Mouse (Mus musculus): ENCODE results near the gene Exosc1. TPM values are rescaled to one million over a fixed set of nuclear protein-coding genes. Genes with fewer than 3 reads are reported as not detected.
"Not testable (repeated sequence)": the region's sequence is repeated elsewhere in the genome, so short reads cannot be mapped to it uniquely, and the experiment has no call there.

Exosc1 gene
- polyA plus RNA-seq, 1 experiment from 2014 or later = 34.5 TPM

- H3K9ac ChIP-seq (replicated peaks) = no peak overlapping the region
- no peak overlapping the region for H3K4me3 ChIP-seq (ENCODE audit: low read depth, low read length)
- no peaks in the 10 kb centered on the region for H3K9me3 ChIP-seq (ENCODE audit: low read length)
- TF ChIP-seq EP300 (IDR thresholded peaks at IDR 0.05; ENCODE audit: low read depth) (no peak), CTCF (IDR thresholded peaks at IDR 0.05; ENCODE audit: low read depth) (no peak)
- peaks cover 50% of the 10 kb centered on the region for H3K36me3 ChIP-seq (replicated peaks; ENCODE audit: insufficient read depth, low read length)
- H3K27ac ChIP-seq (ENCODE audit: low read depth) = 0 out of 2 replicates have a peak overlapping the region, but pooled peaks have one; percentile 29
- DNase-seq = peak; percentile 31
- WGBS (ENCODE audit: insufficient replicate concordance) = 66% methylated on average over 4 of the region's 4 CpGs
- no peaks in the 10 kb centered on the region for H3K27me3 ChIP-seq (ENCODE audit: insufficient read depth, low read length)
- H3K4me1 ChIP-seq (ENCODE audit: insufficient read depth) = peaks cover 28% of the 10 kb centered on the region
- ATAC-seq = no peak; the same call in 1 of the 2 replicates
- no peak overlapping the region for H3K4me2 ChIP-seq (ENCODE audit: low read depth, low read length)
These were observed 16.4 kb downstream of the Exosc1 start for GRCm38 (mm10) chr19:41916853-41917252.

GRCm38 (mm10) chr19:41915294-41915693 is 17.9 kb downstream of the Exosc1 start:
- TF ChIP-seq EP300 (IDR thresholded peaks at IDR 0.05; ENCODE audit: low read depth) (no peak), CTCF (IDR thresholded peaks at IDR 0.05; ENCODE audit: low read depth) (no peak)
- WGBS (ENCODE audit: insufficient replicate concordance) = 82% methylated on average over 3 of the region's 3 CpGs
- Histone ChIP-seq H3K9me3 (ENCODE audit: low read length) (no peaks in the 10 kb centered on the region), H3K36me3 (replicated peaks; ENCODE audit: insufficient read depth, low read length) (peaks cover 40% of the 10 kb centered on the region), H3K27me3 (ENCODE audit: insufficient read depth, low read length) (no peaks in the 10 kb centered on the region), H3K27ac (ENCODE audit: low read depth) (no peak overlapping the region), H3K4me2 (ENCODE audit: low read depth, low read length) (peak overlapping the region; percentile 96; the same call in 1 of the 2 replicates), H3K9ac (replicated peaks) (no peak overlapping the region), H3K4me3 (ENCODE audit: low read depth, low read length) (no peak overlapping the region), H3K4me1 (ENCODE audit: insufficient read depth) (peaks cover 33% of the 10 kb centered on the region)
- DNase-seq = no peak
- ATAC-seq = no peak

- 0 out of 2 replicates have a peak, but pooled peaks have one; percentile 20 for TF ChIP-seq CTCF (IDR thresholded peaks at IDR 0.05; ENCODE audit: low read depth)
- DNase-seq; ATAC-seq; H3K27me3 ChIP-seq (ENCODE audit: insufficient read depth, low read length); H3K9me3 ChIP-seq (ENCODE audit: low read length): not testable (repeated sequence)
- Histone ChIP-seq H3K36me3 (replicated peaks; ENCODE audit: insufficient read depth, low read length) (peaks cover 40% of the 10 kb centered on the region), H3K9ac (replicated peaks) (0 out of 2 replicates have a peak overlapping the region, but pooled peaks have one; percentile 11), H3K4me3 (ENCODE audit: low read depth, low read length) (peak overlapping the region; percentile 94), H3K4me1 (ENCODE audit: insufficient read depth) (peaks cover 36% of the 10 kb centered on the region), H3K4me2 (ENCODE audit: low read depth, low read length) (peak overlapping the region; percentile 96), H3K27ac (ENCODE audit: low read depth) (peak overlapping the region; percentile 40; the same call in 1 of the 2 replicates)
These were observed 18.7 kb downstream of the Exosc1 start for GRCm38 (mm10) chr19:41914592-41914882.

- Histone ChIP-seq H3K4me3 (ENCODE audit: low read depth, low read length) (peak overlapping the region; percentile 94), H3K27me3 (ENCODE audit: insufficient read depth, low read length) (no peaks in the 10 kb centered on the region), H3K9me3 (ENCODE audit: low read length) (no peaks in the 10 kb centered on the region), H3K36me3 (replicated peaks; ENCODE audit: insufficient read depth, low read length) (peaks cover 35% of the 10 kb centered on the region), H3K4me2 (ENCODE audit: low read depth, low read length) (peak overlapping the region; percentile 96), H3K27ac (ENCODE audit: low read depth) (peak overlapping the region; percentile 42), H3K4me1 (ENCODE audit: insufficient read depth) (peaks cover 41% of the 10 kb centered on the region), H3K9ac (replicated peaks) (peak overlapping the region; percentile 87)
- DNase-seq = no peak
- TF ChIP-seq EP300 (IDR thresholded peaks at IDR 0.05; ENCODE audit: low read depth) (no peak), CTCF (IDR thresholded peaks at IDR 0.05; ENCODE audit: low read depth) (no peak)
- ATAC-seq = no peak
- WGBS (ENCODE audit: insufficient replicate concordance) = 33% methylated on average over 6 of the region's 6 CpGs
These were observed 19.2 kb downstream of the Exosc1 start for GRCm38 (mm10) chr19:41913774-41914591.

- DNase-seq = peak; percentile 66
- peak overlapping the region; percentile 87 for H3K9ac ChIP-seq (replicated peaks)
- H3K27me3 ChIP-seq (ENCODE audit: insufficient read depth, low read length) = no peaks in the 10 kb centered on the region
- no peak for TF ChIP-seq CTCF (IDR thresholded peaks at IDR 0.05; ENCODE audit: low read depth)
- TF ChIP-seq EP300 (IDR thresholded peaks at IDR 0.05; ENCODE audit: low read depth) = no peak
- H3K4me3 ChIP-seq (ENCODE audit: low read depth, low read length) = peak overlapping the region; percentile 94
- H3K36me3 ChIP-seq (replicated peaks; ENCODE audit: insufficient read depth, low read length) = peaks cover 29% of the 10 kb centered on the region
- peak overlapping the region; percentile 96 for H3K4me2 ChIP-seq (ENCODE audit: low read depth, low read length)
- H3K27ac ChIP-seq (ENCODE audit: low read depth) = peak overlapping the region; percentile 92
- ATAC-seq = peak; percentile 18
- H3K9me3 ChIP-seq (ENCODE audit: low read length) = no peaks in the 10 kb centered on the region
- WGBS (ENCODE audit: insufficient replicate concordance) = 1% methylated on average over 53 of the region's 53 CpGs
- H3K4me1 ChIP-seq (ENCODE audit: insufficient read depth) = peaks cover 52% of the 10 kb centered on the region
These were observed 20.8 kb downstream of the Exosc1 start for GRCm38 (mm10) chr19:41912121-41913080.

All from liver, postnatal 0 days (tissue).